Mouse (Mus musculus): ENCODE measurements around the gene Cyp4f39. TPM values are rescaled to one million over a fixed set of nuclear protein-coding genes. Genes with fewer than 3 reads are reported as not detected.

The Cyp4f39 gene
- 5.2 and 8.9 TPM in 2 replicates for polyA plus RNA-seq (2015; fragmentation: Nextera tagmentation; extraction: Ambion mirVana)

GRCm38 (mm10) chr17:32452482-32452881 lies at the start of gene Cyp4f39:
Gene Cyp4f39 (plus strand): TSS chr17:32452723.
- H3K27me3 ChIP-seq (replicated peaks) = no peaks in the 10 kb centered on the region; the same call in 1 of the 2 replicates
- no peaks in the 10 kb centered on the region for H3K9me3 ChIP-seq
- H3K4me1 ChIP-seq = 0 out of 2 replicates have a peak, but pooled peaks cover 6% of the 10 kb centered on the region
- H3K36me3 ChIP-seq = no peaks in the 10 kb centered on the region
- peak within 1 kb of the TSS; percentile 29 for H3K4me3 ChIP-seq (replicated peaks)
- H3K9ac ChIP-seq = no peak within 1 kb of the TSS
- 1% methylated on average over 19 of the region's 19 CpGs for WGBS
- H3K27ac ChIP-seq = no peak within 1 kb of the TSS
- peak; percentile 71 for ATAC-seq (ENCODE audit: insufficient read depth, low FRiP score, low read depth)
- peak within 1 kb of the TSS; percentile 57 for H3K4me2 ChIP-seq

- Histone ChIP-seq H3K9me3 (no peaks in the 10 kb centered on the region), H3K27ac (no peak overlapping the region), H3K4me1 (no peaks in the 10 kb centered on the region), H3K4me2 (no peak overlapping the region), H3K27me3 (replicated peaks) (peaks cover 15% of the 10 kb centered on the region), H3K36me3 (no peaks in the 10 kb centered on the region), H3K9ac (no peak overlapping the region), H3K4me3 (replicated peaks) (0 out of 2 replicates have a peak overlapping the region, but pooled peaks have one; percentile 2)
- no peak for ATAC-seq (ENCODE audit: insufficient read depth, low FRiP score, low read depth)
- WGBS = 59% methylated on average over 11 of the region's 11 CpGs
Observed at GRCm38 (mm10) chr17:32402779-32403157, 49.8 kb upstream of the Cyp4f39 start.

- no peak within 1 kb of the TSS for H3K27ac ChIP-seq
- WGBS = 66% methylated on average over 8 of the region's 8 CpGs
- no peak within 1 kb of the TSS for H3K9ac ChIP-seq
Observed at GRCm38 (mm10) chr17:32403417-32403816, 49.1 kb upstream of the Cyp4f39 start, which contains the start of gene Rasal3. Gene Rasal3 (minus strand): TSS chr17:32403583.

GRCm38 (mm10) chr17:32411898-32412297 lies 40.6 kb upstream of the Cyp4f39 start:
- no peak overlapping the region for H3K4me2 ChIP-seq
- H3K27me3 ChIP-seq (replicated peaks) = peaks cover 12% of the 10 kb centered on the region
- no peaks in the 10 kb centered on the region for H3K36me3 ChIP-seq
- no peak overlapping the region for H3K4me3 ChIP-seq (replicated peaks)
- no peak overlapping the region for H3K27ac ChIP-seq
- H3K9me3 ChIP-seq = no peaks in the 10 kb centered on the region
- H3K9ac ChIP-seq = no peak overlapping the region
- 84% methylated on average over 6 of the region's 6 CpGs for WGBS
- no peak for ATAC-seq (ENCODE audit: insufficient read depth, low FRiP score, low read depth)
- no peaks in the 10 kb centered on the region for H3K4me1 ChIP-seq

More at GRCm38 (mm10) chr17:32403417-32403816, 49.1 kb upstream of the Cyp4f39 start, which contains the start of gene Rasal3:
- Histone ChIP-seq H3K4me1 (no peaks in the 10 kb centered on the region), H3K36me3 (no peaks in the 10 kb centered on the region), H3K9me3 (no peaks in the 10 kb centered on the region), H3K27me3 (replicated peaks) (peaks cover 8% of the 10 kb centered on the region; the same call in 1 of the 2 replicates), H3K4me3 (replicated peaks) (0 out of 2 replicates have a peak within 1 kb of the TSS, but pooled peaks have one; percentile 2), H3K4me2 (no peak within 1 kb of the TSS)
- ATAC-seq (ENCODE audit: insufficient read depth, low FRiP score, low read depth) = no peak

GRCm38 (mm10) chr17:32415417-32416020 lies 37.0 kb upstream of the Cyp4f39 start:
- 36% methylated on average over 24 of the region's 24 CpGs for WGBS
- Histone ChIP-seq H3K9ac (no peak overlapping the region), H3K4me2 (no peak overlapping the region), H3K4me3 (replicated peaks) (no peak overlapping the region), H3K9me3 (no peaks in the 10 kb centered on the region), H3K4me1 (no peaks in the 10 kb centered on the region), H3K27ac (no peak overlapping the region), H3K27me3 (replicated peaks) (peaks cover 12% of the 10 kb centered on the region), H3K36me3 (no peaks in the 10 kb centered on the region)
- ATAC-seq (ENCODE audit: insufficient read depth, low FRiP score, low read depth) = no peak

- Histone ChIP-seq H3K9me3 (no peaks in the 10 kb centered on the region), H3K9ac (no peak overlapping the region), H3K27me3 (replicated peaks) (peaks cover 12% of the 10 kb centered on the region), H3K36me3 (no peaks in the 10 kb centered on the region), H3K4me3 (replicated peaks) (no peak overlapping the region), H3K4me2 (no peak overlapping the region), H3K27ac (no peak overlapping the region), H3K4me1 (no peaks in the 10 kb centered on the region)
- no peak for ATAC-seq (ENCODE audit: insufficient read depth, low FRiP score, low read depth)
- 91% methylated on average over 14 of the region's 14 CpGs for WGBS
Observed at GRCm38 (mm10) chr17:32416771-32417170, 35.8 kb upstream of the Cyp4f39 start.

GRCm38 (mm10) chr17:32419989-32420388 lies 32.5 kb upstream of the Cyp4f39 start:
- H3K4me2 ChIP-seq = no peak overlapping the region
- H3K4me3 ChIP-seq (replicated peaks) = no peak overlapping the region
- H3K4me1 ChIP-seq = no peaks in the 10 kb centered on the region
- ATAC-seq (ENCODE audit: insufficient read depth, low FRiP score, low read depth) = no peak
- H3K9me3 ChIP-seq = no peaks in the 10 kb centered on the region
- no peak overlapping the region for H3K9ac ChIP-seq
- 44% methylated on average over 2 of the region's 2 CpGs for WGBS
- H3K27ac ChIP-seq = no peak overlapping the region
- H3K27me3 ChIP-seq (replicated peaks) = peaks cover 10% of the 10 kb centered on the region
- H3K36me3 ChIP-seq = no peaks in the 10 kb centered on the region

GRCm38 (mm10) chr17:32420781-32421180 lies 31.7 kb upstream of the Cyp4f39 start:
- ATAC-seq (ENCODE audit: insufficient read depth, low FRiP score, low read depth) = no peak
- H3K36me3 ChIP-seq = no peaks in the 10 kb centered on the region
- 75% methylated on average over 8 of the region's 8 CpGs for WGBS
- no peak overlapping the region for H3K27ac ChIP-seq
- H3K9me3 ChIP-seq = no peaks in the 10 kb centered on the region
- no peak overlapping the region for H3K4me2 ChIP-seq
- H3K4me3 ChIP-seq (replicated peaks) = no peak overlapping the region
- H3K4me1 ChIP-seq = no peaks in the 10 kb centered on the region
- H3K9ac ChIP-seq = no peak overlapping the region
- H3K27me3 ChIP-seq (replicated peaks) = peaks cover 2% of the 10 kb centered on the region

- H3K27me3 ChIP-seq (replicated peaks) = no peaks in the 10 kb centered on the region
- no peaks in the 10 kb centered on the region for H3K36me3 ChIP-seq
- H3K4me3 ChIP-seq (replicated peaks) = no peak within 1 kb of the TSS
- no peaks in the 10 kb centered on the region for H3K4me1 ChIP-seq
- 88% methylated on average over 2 of the region's 2 CpGs for WGBS
- H3K4me2 ChIP-seq = no peak within 1 kb of the TSS
- no peak within 1 kb of the TSS for H3K27ac ChIP-seq
- no peak within 1 kb of the TSS for H3K9ac ChIP-seq
- ATAC-seq (ENCODE audit: insufficient read depth, low FRiP score, low read depth) = no peak
- H3K9me3 ChIP-seq = no peaks in the 10 kb centered on the region
Observed at GRCm38 (mm10) chr17:32424034-32424433, 28.5 kb upstream of the Cyp4f39 start, which contains the start of gene Pglyrp2. Gene Pglyrp2 (minus strand): TSS chr17:32424167.

- Histone ChIP-seq H3K9ac (no peak overlapping the region), H3K9me3 (no peaks in the 10 kb centered on the region), H3K36me3 (no peaks in the 10 kb centered on the region), H3K4me1 (no peaks in the 10 kb centered on the region), H3K27me3 (replicated peaks) (no peaks in the 10 kb centered on the region), H3K27ac (no peak overlapping the region), H3K4me2 (no peak overlapping the region), H3K4me3 (replicated peaks) (no peak overlapping the region)
- ATAC-seq (ENCODE audit: insufficient read depth, low FRiP score, low read depth) = no peak
Observed at GRCm38 (mm10) chr17:32426610-32427009, 25.9 kb upstream of the Cyp4f39 start.

- no peaks in the 10 kb centered on the region for H3K4me1 ChIP-seq
- no peaks in the 10 kb centered on the region for H3K27me3 ChIP-seq (replicated peaks)
- no peaks in the 10 kb centered on the region for H3K9me3 ChIP-seq
- no peak overlapping the region for H3K9ac ChIP-seq
- WGBS = 61% methylated on average over 3 of the region's 3 CpGs
- no peak overlapping the region for H3K27ac ChIP-seq
- no peak for ATAC-seq (ENCODE audit: insufficient read depth, low FRiP score, low read depth)
- no peaks in the 10 kb centered on the region for H3K36me3 ChIP-seq
- no peak overlapping the region for H3K4me3 ChIP-seq (replicated peaks)
- H3K4me2 ChIP-seq = no peak overlapping the region
Observed at GRCm38 (mm10) chr17:32431972-32432371, 20.6 kb upstream of the Cyp4f39 start.

GRCm38 (mm10) chr17:32434324-32434723 lies 18.2 kb upstream of the Cyp4f39 start:
- 55% methylated on average over 4 of the region's 4 CpGs for WGBS
- ATAC-seq (ENCODE audit: insufficient read depth, low FRiP score, low read depth) = no peak
- Histone ChIP-seq H3K9ac (no peak overlapping the region), H3K9me3 (no peaks in the 10 kb centered on the region), H3K4me2 (no peak overlapping the region), H3K4me3 (replicated peaks) (no peak overlapping the region), H3K4me1 (no peaks in the 10 kb centered on the region), H3K27me3 (replicated peaks) (no peaks in the 10 kb centered on the region), H3K36me3 (no peaks in the 10 kb centered on the region), H3K27ac (no peak overlapping the region)
